Mouse (Mus musculus) kidney, embryonic 15.5 days (tissue): Measurements from ENCODE around the gene Armc5. TPM values are rescaled to one million over a fixed set of nuclear protein-coding genes. Genes with fewer than 3 reads are reported as not detected.
A peak's percentile ranks its signal among the peaks of the same experiment; 100 is the strongest.

ENCODE experiments used
- ATAC-seq: fragments of 200-750 bp; cut with Nextera tagmentation; replicated peaks from 2 replicates; pipeline ENCODE4 v1.8.0; 2017; ENCODE audit warnings: moderate TSS enrichment; ENCODE audit not compliant: low FRiP score
- H3K27ac ChIP-seq: fragments of 300-500 bp; sonication (generic); 2 replicates; pipeline ENCODE4 v1.5.1; 2015; ENCODE audit warnings: mild to moderate bottlenecking, inconsistent platforms
- H3K27me3 ChIP-seq: fragments of 300-500 bp; sonication (generic); 2 replicates; pipeline ENCODE4 v1.6.1; 2015; ENCODE audit warnings: inconsistent platforms
- H3K36me3 ChIP-seq: fragments of 300-500 bp; sonication (generic); 2 replicates; pipeline ENCODE4 v1.6.1; 2015; ENCODE audit warnings: inconsistent platforms
- H3K4me1 ChIP-seq: fragments of 300-500 bp; sonication (generic); 2 replicates; pipeline ENCODE4 v1.6.1; 2015; ENCODE audit warnings: inconsistent platforms
- H3K4me2 ChIP-seq: fragments of 300-500 bp; sonication (generic); 2 replicates; pipeline ENCODE4 v1.6.1; 2015; ENCODE audit warnings: moderate library complexity, mild to moderate bottlenecking, inconsistent platforms
- H3K4me3 ChIP-seq: fragments of 300-500 bp; sonication (generic); replicated peaks from 2 replicates; pipeline ENCODE4 v1.5.1; 2015; ENCODE audit warnings: mild to moderate bottlenecking, inconsistent platforms
- H3K9ac ChIP-seq: fragments of 300-500 bp; sonication (generic); 2 replicates; pipeline ENCODE4 v1.6.1; 2015; ENCODE audit warnings: mild to moderate bottlenecking, inconsistent platforms
- H3K9me3 ChIP-seq: fragments of 300-500 bp; sonication (generic); replicated peaks from 2 replicates; pipeline ENCODE4 v1.6.1; 2016; ENCODE audit warnings: inconsistent platforms
- WGBS: fragments of 180-500 bp; shearing (Covaris S2); methylation state at CpG from one replicate; pipeline ENCODE4 v1.1.7; 2015; ENCODE audit warnings: mixed read lengths; 5-methylcytosine and 5-hydroxymethylcytosine counted together
- polyA plus RNA-seq: library from polyadenylated mRNA; unstranded; fragments of >200 nt; fragmentation: Nextera tagmentation; extraction: Ambion mirVana; gene quantifications from 2 replicates; pipeline ENCODE4 v1.2.1, GENCODE M21; 2015

The Armc5 gene
- polyA plus RNA-seq, 1 experiment from 2014 or later = 21.1 TPM

DNA sequence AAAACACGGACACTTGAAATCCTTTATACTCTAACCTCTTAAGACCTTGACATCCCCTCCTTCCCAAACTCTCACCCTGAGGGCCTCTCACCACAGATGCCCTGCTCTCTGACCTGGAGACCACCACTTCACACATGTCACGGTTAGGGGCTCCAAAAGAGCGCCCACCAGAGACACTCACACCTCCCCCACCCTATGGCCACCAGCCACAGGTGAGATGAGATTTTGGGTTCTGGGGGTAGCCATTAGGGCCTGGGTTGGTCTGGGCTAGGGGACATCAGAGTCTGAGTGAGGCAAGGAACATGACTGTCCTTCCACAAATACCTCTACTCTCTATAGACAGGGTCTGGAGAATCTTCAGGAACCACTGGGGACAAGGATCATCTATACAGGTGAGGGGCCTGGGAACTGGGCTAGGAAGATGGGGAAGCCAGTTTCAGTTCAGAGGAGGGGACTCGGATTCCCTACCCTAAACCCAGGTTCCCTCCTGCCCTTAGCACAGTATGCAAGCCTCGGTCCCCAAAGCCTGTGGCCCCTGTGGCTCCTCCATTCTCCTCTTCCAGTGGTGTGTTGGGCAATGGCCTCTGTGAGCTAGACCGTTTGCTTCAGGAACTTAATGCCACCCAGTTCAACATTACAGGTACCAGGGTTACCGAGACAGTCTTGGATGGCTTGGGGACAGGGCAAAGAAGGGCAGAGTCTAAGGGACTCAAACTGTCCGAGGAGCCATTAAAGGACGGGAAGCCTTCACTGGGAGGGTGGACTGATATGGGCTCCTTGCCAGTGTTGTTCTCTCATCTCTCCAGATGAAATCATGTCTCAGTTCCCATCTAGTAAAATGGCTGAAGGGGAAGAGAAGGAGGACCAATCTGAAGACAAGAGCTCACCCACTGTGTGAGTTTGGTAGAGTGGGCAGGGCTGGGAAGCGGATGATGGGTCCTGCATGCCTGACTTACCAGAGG is 11.2 kb downstream of the Armc5 start:
- Histone ChIP-seq H3K36me3 (peaks cover 44% of the 10 kb centered on the region), H3K27me3 (no peaks in the 10 kb centered on the region), H3K4me3 (peak overlapping the region; percentile 60), H3K4me2 (peak overlapping the region; percentile 76), H3K27ac (no peak overlapping the region), H3K9me3 (no peaks in the 10 kb centered on the region), H3K9ac (peak overlapping the region; percentile 26), H3K4me1 (peaks cover 34% of the 10 kb centered on the region)
- 79% methylated on average over 10 of the region's 10 CpGs for WGBS
- ATAC-seq = no peak

DNA sequence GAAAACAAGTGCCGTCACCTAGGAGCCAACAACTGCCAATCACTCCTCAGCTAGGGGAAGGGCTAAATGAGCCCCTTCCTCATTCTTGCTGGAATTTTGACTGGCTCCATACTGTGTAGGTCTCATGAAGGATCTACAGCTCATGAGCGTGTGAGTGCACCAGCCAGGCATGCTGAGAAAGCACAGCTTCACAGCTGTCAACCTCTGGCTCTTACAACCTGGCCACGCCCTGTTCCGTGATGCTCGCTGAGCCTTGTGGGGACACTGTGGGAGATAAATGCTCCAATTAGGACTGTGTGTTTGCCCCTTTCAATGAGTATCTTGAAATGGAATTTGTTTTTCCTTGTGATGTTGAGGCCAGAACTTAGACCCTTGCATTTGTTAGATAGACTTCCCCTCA is 12.9 kb downstream of the Armc5 start:
- Histone ChIP-seq H3K9ac (no peak overlapping the region), H3K36me3 (peaks cover 39% of the 10 kb centered on the region), H3K9me3 (no peaks in the 10 kb centered on the region), H3K4me1 (peaks cover 34% of the 10 kb centered on the region), H3K4me3 (no peak overlapping the region), H3K4me2 (no peak overlapping the region), H3K27ac (no peak overlapping the region), H3K27me3 (no peaks in the 10 kb centered on the region)
- WGBS = 86% methylated on average over 5 of the region's 5 CpGs
- no peak for ATAC-seq

DNA sequence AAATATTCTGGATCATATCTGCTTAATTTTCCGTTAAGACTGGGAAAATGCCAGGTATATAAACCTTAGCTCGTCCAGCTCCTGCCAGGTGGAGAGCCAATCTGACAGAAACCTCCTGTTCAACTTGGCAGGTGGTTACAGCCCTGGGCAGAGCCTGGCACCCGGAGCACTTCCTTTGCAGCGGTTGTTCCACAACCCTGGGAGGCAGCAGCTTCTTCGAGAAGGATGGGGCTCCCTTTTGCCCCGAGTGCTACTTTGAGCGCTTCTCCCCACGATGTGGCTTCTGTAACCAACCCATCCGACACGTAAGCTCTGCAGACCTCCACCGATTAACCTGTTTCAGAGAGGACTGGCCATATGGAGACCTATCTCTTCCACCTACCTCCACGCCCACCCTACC is 14.8 kb downstream of the Armc5 start:
- no peak for ATAC-seq

DNA sequence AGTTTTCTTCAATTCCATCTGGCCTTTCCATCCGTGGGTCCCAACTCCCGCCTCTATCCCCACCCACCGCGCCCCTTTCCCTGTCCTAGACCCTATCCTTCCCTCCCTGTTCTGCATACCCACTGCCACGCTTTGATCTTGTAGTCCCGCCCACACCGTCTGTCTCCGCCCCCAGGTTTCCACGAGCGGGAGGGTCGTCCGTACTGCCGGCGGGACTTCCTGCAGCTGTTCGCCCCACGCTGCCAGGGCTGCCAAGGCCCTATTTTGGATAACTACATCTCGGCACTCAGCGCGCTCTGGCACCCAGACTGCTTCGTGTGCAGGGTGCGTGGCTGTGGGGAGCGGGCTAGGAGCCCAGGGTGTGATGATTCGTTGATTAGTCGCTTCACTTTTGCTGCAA is 15.5 kb downstream of the Armc5 start:
- Histone ChIP-seq H3K9me3 (no peaks in the 10 kb centered on the region), H3K9ac (no peak overlapping the region), H3K27ac (no peak overlapping the region), H3K36me3 (peaks cover 35% of the 10 kb centered on the region; the same call in 1 of the 2 replicates), H3K4me3 (peak overlapping the region; percentile 33), H3K4me2 (peak overlapping the region; percentile 57), H3K27me3 (no peaks in the 10 kb centered on the region), H3K4me1 (peaks cover 28% of the 10 kb centered on the region)
- ATAC-seq = no peak
- 12% methylated on average over 24 of the region's 24 CpGs for WGBS

More for the DNA sequence above, 14.8 kb downstream of the Armc5 start:
- WGBS = 45% methylated on average over 12 of the region's 12 CpGs
- Histone ChIP-seq H3K9me3 (no peaks in the 10 kb centered on the region), H3K4me1 (peaks cover 25% of the 10 kb centered on the region), H3K4me3 (peak overlapping the region; percentile 33), H3K27ac (no peak overlapping the region), H3K9ac (peak overlapping the region; percentile 25; the same call in 1 of the 2 replicates), H3K36me3 (peaks cover 35% of the 10 kb centered on the region; the same call in 1 of the 2 replicates), H3K27me3 (no peaks in the 10 kb centered on the region), H3K4me2 (peak overlapping the region; percentile 57)

DNA sequence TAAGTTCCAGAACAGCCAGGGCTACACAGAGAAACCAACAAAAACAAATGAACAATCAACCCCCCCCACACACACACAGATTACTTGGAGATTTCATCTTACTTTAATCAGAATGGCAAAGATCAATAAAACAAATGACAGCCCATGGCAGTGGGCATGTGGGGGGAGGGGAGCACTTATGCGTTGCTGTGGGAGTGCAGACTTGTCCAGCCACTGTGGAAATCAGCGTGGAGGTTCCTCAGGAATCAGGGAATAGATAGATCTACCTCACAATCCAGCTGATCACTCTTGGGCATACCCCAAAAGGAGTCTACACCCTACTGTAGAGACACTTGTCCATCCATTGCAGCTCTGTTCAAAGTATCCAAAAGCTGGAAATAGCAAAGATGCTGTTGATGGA is 17.8 kb downstream of the Armc5 start:
- no peaks in the 10 kb centered on the region; the same call in 1 of the 2 replicates for H3K27me3 ChIP-seq
- H3K4me3 ChIP-seq = no peak overlapping the region
- ATAC-seq = no peak
- H3K4me2 ChIP-seq = no peak overlapping the region
- H3K27ac ChIP-seq = no peak overlapping the region
- H3K9ac ChIP-seq = no peak overlapping the region
- H3K36me3 ChIP-seq = peaks cover 29% of the 10 kb centered on the region; the same call in 1 of the 2 replicates
- 68% methylated on average over 2 of the region's 2 CpGs for WGBS
- H3K9me3 ChIP-seq = no peaks in the 10 kb centered on the region
- H3K4me1 ChIP-seq = peaks cover 22% of the 10 kb centered on the region

DNA sequence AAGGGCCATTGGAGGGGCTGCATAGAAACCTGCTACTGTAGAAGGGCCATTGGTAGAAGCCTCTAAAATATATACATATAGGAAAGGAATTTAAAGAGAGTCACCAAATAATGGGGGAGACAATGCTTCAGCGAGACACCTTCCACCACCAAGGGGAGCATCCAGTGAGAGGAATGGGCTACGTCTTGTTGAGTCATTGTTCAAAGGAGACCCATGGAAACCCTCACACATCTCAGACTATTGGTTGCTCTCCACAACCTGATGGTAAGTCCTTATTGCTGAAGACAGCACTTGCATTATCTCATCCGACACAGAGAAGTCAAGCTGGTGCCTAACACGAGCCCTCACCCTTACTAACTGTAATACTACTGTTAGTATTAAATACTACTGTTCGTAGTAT is 18.6 kb downstream of the Armc5 start:
- Histone ChIP-seq H3K9ac (no peak overlapping the region), H3K27ac (no peak overlapping the region), H3K36me3 (peaks cover 25% of the 10 kb centered on the region; the same call in 1 of the 2 replicates), H3K9me3 (no peaks in the 10 kb centered on the region), H3K27me3 (no peaks in the 10 kb centered on the region; the same call in 1 of the 2 replicates), H3K4me2 (no peak overlapping the region), H3K4me1 (peaks cover 22% of the 10 kb centered on the region), H3K4me3 (no peak overlapping the region)
- 92% methylated on average over 5 of the region's 5 CpGs for WGBS
- ATAC-seq = no peak

DNA sequence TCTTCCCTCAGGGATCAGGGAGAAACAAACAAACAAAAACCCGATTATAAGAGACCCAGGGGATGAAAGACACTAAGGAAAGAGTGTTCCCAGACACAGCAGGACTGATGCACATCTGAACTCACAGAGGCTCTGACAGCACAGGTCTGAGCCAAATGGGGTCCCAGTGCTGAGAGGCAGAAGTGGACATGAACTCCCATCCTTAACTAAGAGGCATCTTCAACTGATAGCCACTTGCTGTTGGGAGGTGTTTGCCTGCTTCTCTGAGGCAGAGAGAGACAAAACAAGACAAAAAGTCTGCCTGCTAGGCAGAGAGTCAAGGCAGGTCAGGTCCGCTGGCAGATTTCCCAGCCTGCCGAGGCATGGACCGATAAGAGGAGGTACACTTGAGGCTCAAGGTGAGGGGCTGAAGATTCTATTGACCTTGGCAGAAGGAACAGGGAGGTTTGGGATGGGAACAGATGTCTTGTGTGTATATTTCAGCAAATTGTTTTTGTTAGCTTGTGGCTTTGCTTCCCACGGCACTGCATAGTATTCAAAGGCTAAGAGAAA is 19.7 kb downstream of the Armc5 start:
- ATAC-seq = no peak
- WGBS = 39% methylated on average over 5 of the region's 5 CpGs

DNA sequence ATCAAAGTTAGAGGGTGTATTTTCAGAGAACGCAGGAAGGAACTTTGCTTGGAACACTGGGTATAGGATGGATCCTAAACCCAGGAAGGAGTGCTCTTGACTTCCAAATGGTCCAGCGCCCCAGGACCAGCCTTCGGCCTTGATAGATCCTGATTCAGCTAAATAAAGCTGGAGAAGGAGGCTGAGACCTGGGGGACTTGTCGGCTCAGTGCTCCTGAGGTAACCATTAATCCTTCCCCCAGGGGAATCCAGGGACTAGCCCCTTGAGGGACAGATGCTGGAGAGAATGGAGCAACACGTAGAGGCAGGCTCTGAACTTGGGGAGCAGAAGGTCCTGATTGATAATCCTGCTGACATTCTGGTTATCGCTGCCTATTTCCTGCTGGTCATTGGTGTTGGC is 28.3 kb downstream of the Armc5 start, which contains the start of gene Slc5a2:
Gene Slc5a2 (plus strand): TSS at position 247 of the 400 bp plus-strand sequence.
- H3K4me1 ChIP-seq = no peaks in the 10 kb centered on the region
- H3K4me3 ChIP-seq = no peak within 1 kb of the TSS
- H3K27ac ChIP-seq = no peak within 1 kb of the TSS
- WGBS = 73% methylated on average over 6 of the region's 6 CpGs
- H3K9ac ChIP-seq = no peak within 1 kb of the TSS
- no peaks in the 10 kb centered on the region for H3K9me3 ChIP-seq
- no peaks in the 10 kb centered on the region for H3K36me3 ChIP-seq
- no peaks in the 10 kb centered on the region for H3K27me3 ChIP-seq
- no peak within 1 kb of the TSS for H3K4me2 ChIP-seq
- ATAC-seq = no peak

More for the DNA sequence above, 19.7 kb downstream of the Armc5 start:
- Histone ChIP-seq H3K9me3 (no peaks in the 10 kb centered on the region), H3K36me3 (peaks cover 17% of the 10 kb centered on the region; the same call in 1 of the 2 replicates), H3K27ac (no peak overlapping the region), H3K9ac (no peak overlapping the region), H3K4me2 (no peak overlapping the region), H3K27me3 (no peaks in the 10 kb centered on the region; the same call in 1 of the 2 replicates), H3K4me1 (peaks cover 18% of the 10 kb centered on the region), H3K4me3 (no peak overlapping the region)

DNA sequence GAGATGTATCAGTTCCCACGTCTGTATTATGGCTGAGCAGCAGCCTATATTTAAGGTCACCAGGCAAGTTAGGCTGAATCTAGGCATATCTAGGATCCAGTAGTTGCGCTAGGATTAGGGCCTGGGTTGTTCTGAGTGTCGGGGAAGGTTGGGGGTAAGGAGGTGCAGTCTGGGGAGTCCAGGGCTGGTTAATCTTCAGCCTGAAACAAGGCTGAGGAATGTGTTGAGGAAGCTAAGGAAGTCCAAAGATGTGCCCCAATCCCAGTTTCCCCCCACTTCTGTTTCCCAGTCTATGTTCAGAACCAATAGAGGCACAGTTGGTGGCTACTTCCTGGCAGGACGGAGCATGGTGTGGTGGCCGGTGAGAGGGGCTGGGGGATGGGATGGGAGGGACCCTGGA is 28.9 kb downstream of the Armc5 start:
- 81% methylated on average over 5 of the region's 5 CpGs for WGBS
- no peak for ATAC-seq
- Histone ChIP-seq H3K27me3 (no peaks in the 10 kb centered on the region), H3K9me3 (no peaks in the 10 kb centered on the region), H3K4me1 (no peaks in the 10 kb centered on the region), H3K4me3 (no peak overlapping the region), H3K36me3 (peaks cover 4% of the 10 kb centered on the region; the same call in 1 of the 2 replicates), H3K4me2 (no peak overlapping the region), H3K27ac (no peak overlapping the region), H3K9ac (no peak overlapping the region)

DNA sequence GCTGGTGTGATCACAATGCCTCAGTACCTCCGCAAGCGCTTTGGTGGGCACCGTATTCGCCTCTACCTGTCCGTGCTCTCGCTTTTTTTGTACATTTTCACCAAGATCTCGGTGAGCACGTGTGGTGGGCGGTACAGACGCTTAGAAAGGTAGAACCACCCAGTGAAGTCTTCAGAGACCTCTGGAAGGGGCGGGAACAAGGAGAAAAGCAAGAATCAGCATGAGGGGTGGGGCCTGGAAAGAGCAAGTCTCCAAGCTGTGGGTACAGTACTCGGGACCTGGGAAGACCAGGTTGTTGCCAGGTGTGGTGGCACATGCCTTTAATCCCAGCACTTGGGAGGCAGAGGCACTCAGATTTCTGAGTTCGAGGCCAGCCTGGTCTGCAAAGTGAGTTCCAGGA is 30.2 kb downstream of the Armc5 start:
- WGBS = 68% methylated on average over 13 of the region's 13 CpGs
- H3K4me2 ChIP-seq = no peak overlapping the region
- H3K9ac ChIP-seq = no peak overlapping the region
- no peaks in the 10 kb centered on the region for H3K4me1 ChIP-seq
- H3K36me3 ChIP-seq = peaks cover 18% of the 10 kb centered on the region
- no peak overlapping the region for H3K4me3 ChIP-seq
- no peak for ATAC-seq
- no peaks in the 10 kb centered on the region for H3K9me3 ChIP-seq
- H3K27me3 ChIP-seq = no peaks in the 10 kb centered on the region
- H3K27ac ChIP-seq = no peak overlapping the region

DNA sequence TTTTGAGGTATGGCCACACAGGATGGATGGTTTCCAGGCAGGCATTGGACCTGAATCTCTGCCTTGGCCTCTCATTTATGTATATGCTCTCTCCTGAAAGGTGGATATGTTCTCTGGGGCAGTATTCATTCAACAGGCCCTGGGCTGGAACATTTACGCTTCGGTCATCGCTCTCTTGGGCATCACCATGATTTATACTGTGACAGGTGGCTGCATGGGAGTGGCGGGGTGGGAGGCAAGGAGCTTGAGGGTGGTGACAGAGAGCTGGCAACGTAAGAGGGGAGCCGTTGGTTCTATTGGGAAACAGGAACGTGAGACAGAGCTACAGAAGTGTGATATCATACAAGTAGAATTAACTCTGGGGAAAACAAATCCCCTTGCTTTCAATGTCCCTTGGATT is 30.7 kb downstream of the Armc5 start:
- ATAC-seq = no peak
- H3K36me3 ChIP-seq = peaks cover 22% of the 10 kb centered on the region
- no peaks in the 10 kb centered on the region for H3K27me3 ChIP-seq
- no peak overlapping the region for H3K4me3 ChIP-seq
- no peak overlapping the region for H3K4me2 ChIP-seq
- no peaks in the 10 kb centered on the region for H3K4me1 ChIP-seq
- no peak overlapping the region for H3K9ac ChIP-seq
- no peak overlapping the region for H3K27ac ChIP-seq
- no peaks in the 10 kb centered on the region for H3K9me3 ChIP-seq
- WGBS = 39% methylated on average over 7 of the region's 7 CpGs

DNA sequence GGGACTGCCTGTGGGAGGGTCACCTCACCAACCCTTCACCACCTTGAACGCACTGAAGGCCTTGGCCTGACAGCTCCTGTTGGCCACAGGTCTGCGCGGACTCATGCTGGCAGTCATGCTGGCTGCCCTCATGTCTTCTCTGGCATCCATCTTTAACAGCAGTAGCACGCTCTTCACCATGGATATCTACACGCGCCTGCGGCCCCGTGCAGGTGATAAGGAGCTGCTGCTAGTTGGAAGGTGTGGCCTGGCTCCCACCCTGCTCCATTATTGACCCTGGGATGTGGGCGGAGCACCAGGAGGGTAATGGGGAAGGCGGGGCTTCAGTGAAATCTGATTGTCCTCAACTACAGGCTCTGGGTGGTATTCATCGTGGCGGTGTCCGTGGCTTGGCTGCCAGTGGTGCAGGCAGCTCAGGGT is 33.3 kb downstream of the Armc5 start:
- Histone ChIP-seq H3K27me3 (no peaks in the 10 kb centered on the region), H3K4me1 (no peaks in the 10 kb centered on the region), H3K4me2 (no peak overlapping the region), H3K9ac (no peak overlapping the region), H3K27ac (no peak overlapping the region), H3K4me3 (no peak overlapping the region), H3K9me3 (no peaks in the 10 kb centered on the region), H3K36me3 (peaks cover 48% of the 10 kb centered on the region)
- ATAC-seq = peak; percentile 63
- 60% methylated on average over 13 of the region's 13 CpGs for WGBS
